Mouse (Mus musculus): ENCODE results near the gene Olfr1037. TPM values are rescaled to one million over a fixed set of nuclear protein-coding genes. Genes with fewer than 3 reads are reported as not detected.
A peak's percentile ranks its signal among the peaks of the same experiment; 100 is the strongest.
"Not testable (repeated sequence)": the region's sequence is repeated elsewhere in the genome, so short reads cannot be mapped to it uniquely, and the experiment has no call there.

Olfr1037 gene
- not detected in 2 replicates for polyA plus RNA-seq (2015; fragmentation: Nextera tagmentation; extraction: Ambion mirVana)

- DNase-seq (no peak), ATAC-seq (no peak)
- Histone ChIP-seq H3K4me3 (ENCODE audit: low read depth, low read length) (no peak within 1 kb of the TSS), H3K27ac (ENCODE audit: low read depth) (no peak within 1 kb of the TSS), H3K9ac (replicated peaks) (no peak within 1 kb of the TSS), H3K4me1 (ENCODE audit: insufficient read depth) (no peaks in the 10 kb centered on the region), H3K9me3 (ENCODE audit: low read length) (no peaks in the 10 kb centered on the region), H3K4me2 (ENCODE audit: low read depth, low read length) (no peak within 1 kb of the TSS), H3K36me3 (replicated peaks; ENCODE audit: insufficient read depth, low read length) (no peaks in the 10 kb centered on the region), H3K27me3 (ENCODE audit: insufficient read depth, low read length) (no peaks in the 10 kb centered on the region)
- 85% methylated on average over 2 of the region's 2 CpGs for WGBS (ENCODE audit: insufficient replicate concordance)
- TF ChIP-seq EP300 (IDR thresholded peaks at IDR 0.05; ENCODE audit: low read depth), result no peak
- no peak for TF ChIP-seq CTCF (IDR thresholded peaks at IDR 0.05; ENCODE audit: low read depth)
These were observed at the start of gene Olfr1037 for GRCm38 (mm10) chr2:86087285-86087684. TSS of gene Olfr1037 (minus strand) at chr2:86087385.

GRCm38 (mm10) chr2:86135828-86136227 lies 48.6 kb upstream of the Olfr1037 start, which contains the start of gene Olfr1039:
TSS of gene Olfr1039 (minus strand) at chr2:86135928.
- Histone ChIP-seq H3K27me3 (ENCODE audit: insufficient read depth, low read length) (no peaks in the 10 kb centered on the region), H3K36me3 (replicated peaks; ENCODE audit: insufficient read depth, low read length) (no peaks in the 10 kb centered on the region), H3K4me1 (ENCODE audit: insufficient read depth) (no peaks in the 10 kb centered on the region), H3K4me3 (ENCODE audit: low read depth, low read length) (no peak within 1 kb of the TSS), H3K9ac (replicated peaks) (no peak within 1 kb of the TSS), H3K9me3 (ENCODE audit: low read length) (no peaks in the 10 kb centered on the region), H3K4me2 (ENCODE audit: low read depth, low read length) (no peak within 1 kb of the TSS), H3K27ac (ENCODE audit: low read depth) (no peak within 1 kb of the TSS)
- WGBS (ENCODE audit: insufficient replicate concordance), result 78% methylated on average over 1 of the region's 1 CpGs
- DNase-seq (no peak), ATAC-seq (no peak)
- no peak for TF ChIP-seq CTCF (IDR thresholded peaks at IDR 0.05; ENCODE audit: low read depth)
- TF ChIP-seq EP300 (IDR thresholded peaks at IDR 0.05; ENCODE audit: low read depth), result no peak

- DNase-seq; ATAC-seq; H3K27me3 ChIP-seq (ENCODE audit: insufficient read depth, low read length); H3K4me2 ChIP-seq (ENCODE audit: low read depth, low read length); H3K9me3 ChIP-seq (ENCODE audit: low read length); H3K4me1 ChIP-seq (ENCODE audit: insufficient read depth); H3K4me3 ChIP-seq (ENCODE audit: low read depth, low read length); H3K36me3 ChIP-seq (replicated peaks; ENCODE audit: insufficient read depth, low read length); H3K9ac ChIP-seq (replicated peaks); H3K27ac ChIP-seq (ENCODE audit: low read depth): not testable (repeated sequence)
- 87% methylated on average over 1 of the region's 1 CpGs for WGBS (ENCODE audit: insufficient replicate concordance)
These were observed 6.7 kb downstream of the Olfr1037 start for GRCm38 (mm10) chr2:86080478-86080877.

GRCm38 (mm10) chr2:86073692-86074091 lies 13.5 kb downstream of the Olfr1037 start, which contains the start of gene Olfr1036:
TSS of gene Olfr1036 (plus strand) at chr2:86073992.
- H3K4me1 ChIP-seq (ENCODE audit: insufficient read depth); ATAC-seq; H3K9ac ChIP-seq (replicated peaks); H3K4me3 ChIP-seq (ENCODE audit: low read depth, low read length); H3K4me2 ChIP-seq (ENCODE audit: low read depth, low read length); DNase-seq; H3K36me3 ChIP-seq (replicated peaks; ENCODE audit: insufficient read depth, low read length); H3K27me3 ChIP-seq (ENCODE audit: insufficient read depth, low read length); H3K27ac ChIP-seq (ENCODE audit: low read depth); H3K9me3 ChIP-seq (ENCODE audit: low read length): not testable (repeated sequence)

GRCm38 (mm10) chr2:86070189-86070588 lies 17.0 kb downstream of the Olfr1037 start:
- peak overlapping the region; percentile 26; the same call in 1 of the 2 replicates for H3K27ac ChIP-seq (ENCODE audit: low read depth)
- no peaks in the 10 kb centered on the region for H3K36me3 ChIP-seq (replicated peaks; ENCODE audit: insufficient read depth, low read length)
- no peak overlapping the region for H3K4me3 ChIP-seq (ENCODE audit: low read depth, low read length)
- H3K27me3 ChIP-seq (ENCODE audit: insufficient read depth, low read length), result no peaks in the 10 kb centered on the region
- H3K9me3 ChIP-seq (ENCODE audit: low read length), result peaks cover 2% of the 10 kb centered on the region; the same call in 1 of the 2 replicates
- peak; percentile 14 for DNase-seq
- TF ChIP-seq EP300 (IDR thresholded peaks at IDR 0.05; ENCODE audit: low read depth) (peak; percentile 64), CTCF (IDR thresholded peaks at IDR 0.05; ENCODE audit: low read depth) (no peak)
- no peaks in the 10 kb centered on the region for H3K4me1 ChIP-seq (ENCODE audit: insufficient read depth)
- H3K9ac ChIP-seq (replicated peaks), result no peak overlapping the region
- WGBS (ENCODE audit: insufficient replicate concordance), result 64% methylated on average over 8 of the region's 8 CpGs
- ATAC-seq, result peak; percentile 90
- no peak overlapping the region for H3K4me2 ChIP-seq (ENCODE audit: low read depth, low read length)

GRCm38 (mm10) chr2:86063766-86064165 lies 23.4 kb downstream of the Olfr1037 start:
- not testable (repeated sequence) for ATAC-seq; H3K9me3 ChIP-seq (ENCODE audit: low read length); H3K4me2 ChIP-seq (ENCODE audit: low read depth, low read length); H3K4me1 ChIP-seq (ENCODE audit: insufficient read depth); H3K27ac ChIP-seq (ENCODE audit: low read depth); H3K9ac ChIP-seq (replicated peaks); H3K36me3 ChIP-seq (replicated peaks; ENCODE audit: insufficient read depth, low read length); H3K27me3 ChIP-seq (ENCODE audit: insufficient read depth, low read length); DNase-seq; H3K4me3 ChIP-seq (ENCODE audit: low read depth, low read length)
- WGBS (ENCODE audit: insufficient replicate concordance), result 84% methylated on average over 2 of the region's 2 CpGs

GRCm38 (mm10) chr2:86050777-86051176 lies 36.4 kb downstream of the Olfr1037 start:
- not testable (repeated sequence) for H3K9ac ChIP-seq (replicated peaks); H3K27ac ChIP-seq (ENCODE audit: low read depth); DNase-seq; ATAC-seq; H3K4me1 ChIP-seq (ENCODE audit: insufficient read depth); H3K9me3 ChIP-seq (ENCODE audit: low read length); H3K36me3 ChIP-seq (replicated peaks; ENCODE audit: insufficient read depth, low read length); H3K4me2 ChIP-seq (ENCODE audit: low read depth, low read length); H3K4me3 ChIP-seq (ENCODE audit: low read depth, low read length); H3K27me3 ChIP-seq (ENCODE audit: insufficient read depth, low read length)

All from liver, postnatal 0 days (tissue).